24 mouse cellular contexts compared by ENCODE assay signal in the genomic region with DNA sequence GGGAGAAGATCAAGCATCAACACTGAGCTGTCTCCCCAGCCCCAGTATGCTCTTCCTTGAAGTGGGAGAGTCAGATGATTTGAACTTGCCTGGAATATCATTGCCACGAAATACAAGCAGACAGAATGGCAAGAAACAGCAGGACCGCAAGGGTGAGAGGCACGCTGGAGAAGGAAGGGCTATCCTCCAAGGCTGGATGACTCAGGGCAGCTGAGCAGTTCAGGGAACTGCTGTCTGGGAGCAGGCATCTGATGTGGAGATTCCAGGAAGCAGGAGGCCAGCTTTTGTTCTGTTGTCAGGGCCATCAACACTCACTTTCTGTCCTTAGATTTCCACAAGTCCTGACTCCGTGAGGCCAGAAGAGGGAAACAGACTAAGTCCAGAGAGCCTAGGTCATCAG. TPM values are rescaled to one million over a fixed set of nuclear protein-coding genes. Genes with fewer than 3 reads are reported as not detected.
DNase-seq lines count a peak whose midpoint lies in the region; ATAC-seq lines count a peak whose summit lies in the region.
"Had no signal": no experiment of that assay in that cellular context is flagged by ENCODE, and none has a peak within 500 bp of the region (broad histone marks: within the 10 kb centered on the region; RNA-seq: fewer than 3 reads in every experiment).

No protein-coding gene starts in this region.

- no peaks in the 10 kb centered on the region for H3K36me3 ChIP-seq in embryonic facial prominence, embryonic 10.5 days (replicated peaks)
- H3K36me3 ChIP-seq: forebrain, embryonic 15.5 days; heart, embryonic 12.5 days; limb, embryonic 12.5 days; liver, embryonic 12.5 days; lung, embryonic 15.5 days; midbrain, embryonic 13.5 days had no signal

- H3K4me3 ChIP-seq in embryonic facial prominence, embryonic 10.5 days = no peak overlapping the region
- H3K4me3 ChIP-seq: forebrain, embryonic 15.5 days; heart, embryonic 12.5 days; limb, embryonic 12.5 days; liver, embryonic 12.5 days; lung, embryonic 15.5 days; midbrain, embryonic 13.5 days had no signal

- no peak overlapping the region for H3K27ac ChIP-seq in embryonic facial prominence, embryonic 10.5 days (replicated peaks)
- H3K27ac ChIP-seq: forebrain, embryonic 15.5 days; limb, embryonic 12.5 days; liver, embryonic 12.5 days; lung, embryonic 15.5 days; macrophage; midbrain, embryonic 13.5 days had no signal

- no peak for DNase-seq in frontal cortex, postnatal 25 days (ENCODE audit: low spot score in 2 of 2)
- peak; percentile 53 for DNase-seq in ovary, adult 18-20 months (ENCODE audit: low spot score)
- DNase-seq in ovary, postnatal 36 days (ENCODE audit: low spot score) = no peak
- DNase-seq in adrenal gland, postnatal 25 days = peak; percentile 51
- DNase-seq in left cerebral cortex, adult 9 months (ENCODE audit: low spot score in 2 of 2) = no peak
- no peak for DNase-seq in right cerebral cortex, postnatal 4 days
- no peak for DNase-seq in embryonic facial prominence, embryonic 10.5 days (ENCODE audit: low spot score)
- DNase-seq: B cell, adult 2 months; cerebellum, adult 18-20 months; cerebellum, postnatal 36 days; kidney, postnatal 36 days; layer of hippocampus, adult 9-11 months; right cerebral cortex, postnatal 25 days; thymus, adult 2 months had no signal

- peaks cover 24% of the 10 kb centered on the region for H3K27me3 ChIP-seq in embryonic facial prominence, embryonic 10.5 days (replicated peaks; ENCODE audit: low read depth, poor library complexity, severe bottlenecking)
- H3K27me3 ChIP-seq: forebrain, embryonic 15.5 days; heart, embryonic 12.5 days; lung, embryonic 15.5 days had no signal

- H3K4me1 ChIP-seq in embryonic facial prominence, embryonic 10.5 days = peaks cover 29% of the 10 kb centered on the region

- ATAC-seq in frontal cortex, adult (ENCODE audit: low TSS enrichment) = peak; percentile 34; the same call in 1 of the 2 replicates
- ATAC-seq: forebrain, embryonic 15.5 days; hindbrain, embryonic 16.5 days; intestine, embryonic 16.5 days; liver, embryonic 12.5 days; midbrain, embryonic 13.5 days had no signal

- H3K9me3 ChIP-seq in embryonic facial prominence, embryonic 10.5 days = no peaks in the 10 kb centered on the region
- H3K9me3 ChIP-seq: forebrain, embryonic 15.5 days; limb, embryonic 12.5 days; liver, embryonic 12.5 days; lung, embryonic 15.5 days; midbrain, embryonic 13.5 days had no signal

- WGBS in embryonic facial prominence, embryonic 10.5 days = 61% methylated on average over 4 of the region's 4 CpGs

RNA-seq across cellular contexts. Expression of a gene that starts 12.0 kb away (rescaled TPM):
- total RNA-seq in adrenal gland, postnatal 25 days (2021) = 15.2 and 29.0 TPM in 2 replicates
- polyA plus RNA-seq in embryonic facial prominence, embryonic 10.5 days (2016; fragmentation: Nextera tagmentation; extraction: Ambion mirVana) = 61.5 and 75.2 TPM in 2 replicates

Comparison
In these comparisons a context has a peak if more than half of its experiments do, and no peak if none do; other contexts are left out.
1. DNase-seq: peak in ovary, adult 18-20 months (single experiment) and adrenal gland, postnatal 25 days (single experiment); none in frontal cortex, postnatal 25 days (0 of 2), ovary, postnatal 36 days (single experiment), left cerebral cortex, adult 9 months (0 of 2), right cerebral cortex, postnatal 4 days (single experiment) and embryonic facial prominence, embryonic 10.5 days (single experiment).